Mouse (Mus musculus): ENCODE measurements around the gene Miga1.

DNA sequence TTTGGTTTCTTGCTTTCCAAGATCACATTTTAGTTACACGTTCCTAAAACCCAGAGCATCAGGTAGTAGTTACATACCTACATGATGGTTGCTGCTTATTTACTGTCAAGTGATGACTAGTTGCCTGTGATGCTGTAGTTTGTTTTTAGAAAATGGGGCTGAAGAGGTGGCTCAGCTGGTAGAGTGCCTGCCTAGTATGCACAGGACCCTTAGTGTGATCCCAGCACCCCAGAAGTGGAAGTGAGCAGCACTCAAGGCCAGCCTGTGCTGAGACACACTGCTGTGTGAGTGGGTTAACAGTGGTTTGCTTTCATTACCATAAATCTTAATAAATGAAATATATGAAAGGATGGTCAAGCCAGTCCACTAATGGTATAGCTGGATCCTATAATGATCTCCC, 100.6 kb downstream of the Miga1 start:
- TF ChIP-seq GATA1 (IDR thresholded peaks at IDR 0.05; ENCODE audit: borderline replicate concordance, low read length) (no peak), FLI1 (IDR thresholded peaks at IDR 0.05; ENCODE audit: low read length) (no peak)

Measured in megakaryocyte, embryonic 14.5 days (primary cell).